Mouse (Mus musculus) T-cell, adult 2 months (primary cell): ENCODE data around the gene Allc.

Experiments
- DNase-seq: peaks from one replicate; pipeline ENCODE4 v3.0.0; 2022; ENCODE audit warnings: low spot score

Allc gene

DNA sequence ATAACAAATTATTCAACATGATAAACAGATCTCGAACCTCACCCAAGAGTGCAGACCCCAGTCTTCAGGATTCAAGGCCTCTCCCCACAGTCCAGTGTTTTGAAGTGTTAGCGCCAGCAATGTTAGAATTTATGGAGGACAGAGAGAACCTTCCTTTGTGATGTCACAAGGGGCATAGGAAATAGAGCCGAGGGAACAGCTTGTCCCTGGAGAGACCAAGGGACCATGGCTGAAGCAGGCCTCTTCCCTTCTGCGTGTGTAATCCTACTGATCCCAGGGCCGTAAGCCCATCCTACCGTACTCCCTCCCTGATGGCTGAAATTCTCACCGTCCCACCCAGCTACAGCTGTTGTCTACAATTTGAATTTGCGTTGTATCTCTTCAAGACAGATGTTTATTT lies at the start of gene Allc:
Gene Allc (minus strand): TSS at position 101 of the 400 bp plus-strand sequence.
- no peak for DNase-seq

DNA sequence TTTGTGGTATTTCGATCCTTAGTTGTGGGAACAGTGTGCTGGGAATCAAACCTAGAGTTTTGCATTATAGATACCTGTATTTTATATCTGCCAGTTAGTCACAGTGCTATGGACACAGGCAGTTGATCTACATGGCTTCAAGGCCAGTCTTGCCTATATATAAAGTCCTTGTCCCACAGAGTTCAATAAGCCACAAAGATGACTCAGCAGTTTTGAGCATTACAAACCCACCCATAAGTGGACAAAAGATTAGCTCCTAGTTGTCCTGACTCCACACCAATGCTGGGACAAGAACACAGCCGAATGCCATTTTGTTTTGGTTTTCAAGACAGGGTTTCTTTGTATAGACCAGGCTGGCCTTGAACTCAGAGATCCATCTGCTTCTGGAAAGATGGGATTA lies 46.1 kb upstream of the Allc start:
- DNase-seq: no peak

DNA sequence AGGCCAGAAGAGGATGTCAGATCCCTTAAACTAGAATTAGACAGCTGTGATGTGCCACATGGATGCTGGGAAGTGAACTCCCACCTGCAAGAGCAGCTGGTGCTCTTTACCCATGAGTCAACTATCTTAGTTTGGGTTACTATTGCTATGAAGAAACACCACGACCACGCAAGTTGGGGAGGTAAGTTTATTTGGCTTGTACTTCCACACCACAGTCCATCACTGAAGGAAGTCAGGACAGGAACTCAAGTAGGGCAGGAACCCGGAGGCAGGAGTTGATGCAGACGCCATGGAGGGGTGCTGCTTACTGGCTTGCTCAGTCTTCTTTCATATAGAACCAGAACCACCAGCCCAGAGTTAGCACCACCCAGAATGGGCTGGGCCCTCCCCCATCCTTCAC lies 44.8 kb upstream of the Allc start:
- DNase-seq: no peak

DNA sequence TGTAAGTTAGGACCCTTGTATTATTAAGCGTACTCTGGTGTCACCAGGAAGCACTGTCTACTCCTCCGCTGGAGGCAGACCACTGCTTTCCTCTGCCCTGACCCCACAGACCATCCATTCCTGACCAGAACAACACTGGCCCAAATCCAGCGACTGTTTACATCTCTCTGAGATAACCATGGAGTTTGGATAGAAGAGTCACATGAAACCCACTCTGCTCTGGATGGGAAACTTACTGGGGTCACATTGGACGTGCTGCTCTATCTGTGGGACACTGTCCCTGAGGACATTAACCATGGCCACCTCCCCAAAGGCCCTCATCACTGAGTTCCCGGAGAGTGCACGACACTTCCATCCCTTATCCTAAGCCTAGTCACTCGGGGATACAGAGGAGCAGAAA lies 43.1 kb upstream of the Allc start:
- no peak for DNase-seq

GRCm38 (mm10) chr12:28624251-28624650 lies 41.9 kb upstream of the Allc start:
- DNase-seq: no peak

DNA sequence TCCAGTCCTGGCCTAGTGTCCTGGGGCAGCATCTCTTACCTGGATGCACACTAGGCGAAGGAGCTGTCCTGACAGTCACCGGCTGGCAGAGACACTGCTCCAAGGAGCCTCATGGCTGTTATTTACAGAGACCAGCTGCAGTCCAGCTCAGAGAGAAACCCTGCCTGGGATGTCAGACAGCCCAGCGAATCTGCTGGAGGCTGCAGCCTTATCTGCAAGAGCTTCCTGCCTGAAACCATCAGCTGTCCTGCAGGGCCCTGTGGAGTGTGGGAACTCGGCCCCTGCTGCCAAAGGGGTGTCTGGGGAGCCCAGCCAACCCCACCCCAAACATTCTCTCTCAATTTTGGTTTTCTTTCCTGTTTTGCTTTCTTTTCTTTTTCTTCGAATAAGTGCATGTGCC lies 40.9 kb upstream of the Allc start, which contains the start of gene Colec11:
Gene Colec11 (minus strand): TSS at position 183 of the 400 bp plus-strand sequence.
- DNase-seq: no peak

DNA sequence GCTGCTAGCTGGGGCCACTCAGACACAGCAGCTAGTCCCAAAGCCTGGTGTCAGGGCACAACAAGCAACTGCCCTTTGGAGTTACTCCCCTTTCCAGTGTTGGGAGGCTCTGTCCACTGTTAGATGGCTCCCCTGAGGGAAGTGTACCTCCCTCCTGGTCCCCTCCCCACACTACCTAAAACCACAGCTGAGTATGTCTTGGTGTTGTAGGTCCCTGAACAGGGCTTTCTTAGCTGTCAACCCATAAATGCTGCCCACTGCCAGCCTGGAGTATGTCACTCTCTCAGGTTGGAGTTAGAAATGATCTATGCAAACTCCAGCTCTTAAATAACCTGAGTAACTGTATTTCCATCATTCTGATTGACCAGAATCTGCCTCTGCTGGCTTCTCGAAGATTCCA lies 40.3 kb upstream of the Allc start:
- DNase-seq: no peak

- no peak for DNase-seq
Observed at GRCm38 (mm10) chr12:28622167-28622532, 39.8 kb upstream of the Allc start.

- DNase-seq: no peak
Observed at GRCm38 (mm10) chr12:28621451-28622166, 39.3 kb upstream of the Allc start.

DNA sequence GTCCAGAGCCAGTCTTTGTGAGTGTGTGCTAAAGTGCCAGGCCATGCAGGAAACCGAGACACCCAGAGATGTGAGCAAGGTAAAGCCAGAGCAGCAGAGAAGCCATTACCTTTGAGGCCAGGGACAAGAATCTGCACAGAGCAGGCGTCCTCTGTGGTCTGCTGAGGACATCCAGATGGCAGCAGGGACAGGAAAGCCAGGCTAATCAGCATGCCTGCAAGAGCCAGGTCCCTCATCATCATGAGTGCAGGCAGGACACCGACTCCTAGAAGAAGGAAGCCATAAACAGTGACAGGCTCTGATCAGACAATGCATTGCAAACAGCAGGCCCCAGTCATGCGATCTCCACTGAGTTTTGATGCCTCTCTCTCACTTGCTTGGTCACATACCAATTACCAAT lies 35.0 kb upstream of the Allc start:
- no peak for DNase-seq

- DNase-seq: no peak
Observed at GRCm38 (mm10) chr12:28614401-28614800, 32.1 kb upstream of the Allc start.

- DNase-seq: no peak
Observed at GRCm38 (mm10) chr12:28612391-28612790, 30.1 kb upstream of the Allc start.

- DNase-seq: no peak
Observed at GRCm38 (mm10) chr12:28607546-28608305, 25.4 kb upstream of the Allc start.

- no peak for DNase-seq
Observed at GRCm38 (mm10) chr12:28603494-28603893, 21.2 kb upstream of the Allc start.

- no peak for DNase-seq
Observed at GRCm38 (mm10) chr12:28602259-28602658, 19.9 kb upstream of the Allc start.

GRCm38 (mm10) chr12:28598526-28598991 lies 16.2 kb upstream of the Allc start:
- no peak for DNase-seq

- DNase-seq: no peak
Observed at GRCm38 (mm10) chr12:28598110-28598509, 15.8 kb upstream of the Allc start.

GRCm38 (mm10) chr12:28597699-28598098 lies 15.4 kb upstream of the Allc start:
- no peak for DNase-seq

DNA sequence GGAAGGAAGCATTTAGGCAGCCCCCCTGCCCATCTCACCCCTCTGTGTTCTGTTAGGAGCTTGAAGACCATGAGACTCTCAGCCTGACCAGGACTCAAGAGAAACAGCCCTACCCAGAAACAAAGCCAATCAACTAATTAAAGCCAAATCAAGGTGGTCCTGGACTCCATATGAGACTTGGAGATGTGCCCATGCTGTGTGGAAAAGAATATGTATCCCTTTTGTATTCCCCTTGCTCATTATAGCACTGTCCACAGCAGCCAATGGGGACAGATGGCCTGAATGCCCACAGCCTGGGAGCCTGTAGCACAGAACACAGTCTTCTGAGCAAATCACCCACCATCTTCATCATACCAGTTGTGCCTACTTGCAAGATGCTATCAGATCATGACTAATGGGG lies 14.5 kb upstream of the Allc start:
- DNase-seq: no peak

- DNase-seq: no peak
Observed at GRCm38 (mm10) chr12:28590428-28590827, 8.1 kb upstream of the Allc start.

DNA sequence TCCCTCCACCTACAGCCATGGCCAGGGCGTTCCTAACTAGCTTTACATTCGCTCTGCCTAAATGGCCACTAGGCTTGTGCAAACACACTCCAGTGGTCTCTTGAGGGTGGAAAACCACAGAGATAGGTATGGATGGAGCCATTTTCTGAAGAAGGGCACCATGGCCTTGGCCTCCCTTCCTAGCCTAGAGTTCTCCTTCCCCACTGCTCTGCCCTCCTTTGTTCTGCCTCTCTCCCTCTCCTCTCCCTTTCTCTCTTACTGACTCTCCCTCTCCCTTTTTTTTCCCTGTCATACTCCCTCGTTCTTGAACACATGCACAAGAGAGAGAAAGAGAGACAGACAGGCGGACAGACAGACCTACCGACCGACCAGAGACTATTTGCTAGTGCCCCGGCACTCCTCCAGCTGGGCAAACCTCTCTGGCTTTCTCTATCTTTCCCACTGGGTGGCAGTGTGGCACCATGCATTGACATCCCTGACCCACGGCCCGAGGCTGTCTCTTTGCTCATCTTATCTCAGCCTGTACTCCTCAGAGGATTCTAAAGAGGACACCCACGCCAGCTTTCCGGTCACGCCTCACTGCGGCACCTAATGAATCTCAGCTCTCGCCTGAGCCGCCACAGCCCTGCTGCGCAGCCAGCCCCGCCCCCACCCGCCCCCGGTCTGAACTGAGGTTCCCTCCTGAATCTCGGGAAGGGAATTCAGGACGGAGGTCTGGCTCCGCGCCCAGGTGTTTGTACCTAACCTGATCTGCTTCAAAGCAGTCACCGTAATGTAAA lies 7.0 kb upstream of the Allc start:
- DNase-seq: peak; percentile 63

DNA sequence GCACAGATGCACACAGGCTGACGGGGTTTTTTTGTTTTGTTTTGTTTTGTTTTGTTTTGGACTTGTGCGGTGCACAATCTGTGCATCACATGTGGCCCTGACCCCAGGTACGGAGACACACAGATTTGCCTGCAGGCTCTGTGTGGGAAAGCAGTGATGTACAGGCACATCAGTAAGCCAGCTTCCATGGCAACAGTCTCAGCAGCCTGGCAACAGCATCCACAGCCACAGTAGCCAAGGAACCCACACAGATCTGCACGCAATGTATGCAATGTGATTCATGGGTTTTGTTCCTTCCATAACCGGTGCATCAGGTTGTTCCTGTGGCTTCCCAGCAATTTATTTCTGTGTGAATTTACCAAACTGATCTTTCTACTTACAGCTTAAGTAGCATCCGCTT lies 5.6 kb upstream of the Allc start:
- DNase-seq: no peak

DNA sequence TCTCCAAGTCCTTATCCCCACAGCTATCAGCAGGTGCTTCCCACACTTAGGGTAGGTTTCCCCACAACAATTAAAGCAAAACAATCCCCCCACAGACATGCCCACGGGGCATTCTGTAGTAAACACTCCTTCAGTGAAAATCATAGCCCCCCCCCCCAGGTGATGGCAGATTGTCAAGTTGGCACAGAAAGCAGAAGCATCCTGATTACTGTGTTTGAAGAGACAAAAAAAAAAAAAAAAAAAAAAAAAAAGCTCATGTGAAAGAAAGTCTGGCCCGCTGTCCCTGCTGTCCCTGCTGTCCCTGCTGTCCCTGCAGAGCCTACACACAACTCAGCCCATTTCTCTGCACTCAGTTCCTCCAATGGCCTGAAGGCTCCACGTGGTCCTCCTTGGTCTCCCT lies 1.7 kb upstream of the Allc start:
- DNase-seq: no peak
